8 mouse cellular contexts compared by ENCODE assay signal in genomic region chr12:91849045-91849467, GRCm38 (mm10). TPM values are rescaled to one million over a fixed set of nuclear protein-coding genes. Genes with fewer than 3 reads are reported as not detected.
DNase-seq lines count a peak whose midpoint lies in the region; ATAC-seq lines count a peak whose summit lies in the region.

Gene Sel1l (minus strand): TSS chr12:91849157.

- no peaks in the 10 kb centered on the region for H3K27me3 ChIP-seq in hindbrain, embryonic 12.5 days

- under 1% methylated on average over 34 of the region's 35 CpGs for WGBS in hindbrain, embryonic 12.5 days

- H3K9me3 ChIP-seq in hindbrain, embryonic 12.5 days (replicated peaks) = no peaks in the 10 kb centered on the region

- H3K4me1 ChIP-seq in hindbrain, embryonic 12.5 days = peaks cover 14% of the 10 kb centered on the region

- H3K27ac ChIP-seq in hindbrain, embryonic 12.5 days = peak within 1 kb of the TSS; percentile 77

- peak; percentile 99 for DNase-seq in NIH3T3 (ENCODE audit: low read depth)
- DNase-seq in cerebellum, postnatal 10 days = peak; percentile 98 to 99
- DNase-seq in frontal cortex, postnatal 10 days (ENCODE audit: low spot score in 2 of 2) = peak; percentile 97 to 99
- DNase-seq in layer of hippocampus, postnatal 14 days (ENCODE audit: low spot score in 2 of 2) = peak; percentile 97 to 99
- DNase-seq in lung, postnatal 14 days = peak; percentile 97
- peak; percentile 97 for DNase-seq in retina, adult 2 months (ENCODE audit: low read depth, low spot score)
- DNase-seq in thymus, postnatal 36 days = peak; percentile 97 to 99

- peak within 1 kb of the TSS; percentile 89 for H3K9ac ChIP-seq in hindbrain, embryonic 12.5 days

- peak within 1 kb of the TSS; percentile 89 for H3K4me3 ChIP-seq in hindbrain, embryonic 12.5 days

- peak within 1 kb of the TSS; percentile 81 for H3K4me2 ChIP-seq in hindbrain, embryonic 12.5 days (replicated peaks)

- no peaks in the 10 kb centered on the region for H3K36me3 ChIP-seq in hindbrain, embryonic 12.5 days

- peak; percentile 100 for ATAC-seq in hindbrain, embryonic 12.5 days (ENCODE audit: low FRiP score)

RNA-seq across cellular contexts. Expression of gene Sel1l, which starts in this region (rescaled TPM):
- 93.1 and 94.7 TPM in 2 replicates for polyA plus RNA-seq in hindbrain, embryonic 12.5 days (2016; fragmentation: Nextera tagmentation; extraction: Ambion mirVana)
- 100 to 1,000 TPM; 145 to 159 TPM for total RNA-seq in layer of hippocampus, postnatal 14 days (2021)

Comparison
In these comparisons a context has a peak if more than half of its experiments do, and no peak if none do; other contexts are left out.
1. Peak in every context shown above with its lines: DNase-seq, ATAC-seq, H3K4me3 ChIP-seq and H3K27ac ChIP-seq.